Mouse (Mus musculus) bone marrow macrophage, adult 2 months (primary cell): ENCODE measurements at regions not wholly inside any gene's neighbourhood (a gene's known extent, or its start where the extent isn't known, plus 50 kb on each side); places are given as distances from the start of the nearest gene placed in this dataset.

Source experiments
- CTCF ChIP-seq: IDR thresholded peaks from 2 replicates; pipeline ENCODE4 v1.5.1; 2012; ENCODE audit warnings: low read depth, mild to moderate bottlenecking, low read length, moderate library complexity
- POLR2A ChIP-seq: IDR thresholded peaks from 2 replicates; pipeline ENCODE4 v1.6.1; 2012; ENCODE audit warnings: mild to moderate bottlenecking, low read depth, low read length, borderline replicate concordance

DNA sequence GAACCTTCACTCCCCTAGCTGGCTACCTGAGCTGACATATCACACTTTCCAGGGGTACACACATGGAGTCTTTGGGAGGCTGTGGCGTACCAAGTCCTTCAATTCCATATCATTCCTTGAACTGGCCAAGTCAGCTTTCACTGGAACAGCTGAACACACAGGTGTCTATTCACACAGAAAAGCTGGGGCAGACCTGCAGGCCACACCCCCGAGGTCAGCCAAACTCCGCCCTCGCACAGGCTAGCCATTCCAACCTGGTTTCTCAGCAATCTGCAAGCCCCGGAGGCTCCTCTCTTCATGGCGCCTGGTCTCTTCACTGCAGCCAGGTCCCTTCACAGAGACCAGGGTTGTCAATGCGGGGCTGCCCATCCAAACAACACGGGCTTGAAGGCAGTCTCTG lies 160.5 kb downstream of the Rybp start:
- no peak for TF ChIP-seq CTCF
- no peak for TF ChIP-seq POLR2A
